Mouse (Mus musculus) heart, embryonic 14.5 days (tissue): ENCODE data around the gene Gm11020. TPM values are rescaled to one million over a fixed set of nuclear protein-coding genes. Genes with fewer than 3 reads are reported as not detected.
"Not testable (repeated sequence)": the region's sequence is repeated elsewhere in the genome, so short reads cannot be mapped to it uniquely, and the experiment has no call there.

Experiments used
- ATAC-seq: fragments of 200-750 bp; cut with Nextera tagmentation; 2 replicates; pipeline ENCODE4 v1.8.0; 2017; ENCODE audit warnings: low read depth, moderate TSS enrichment; ENCODE audit not compliant: insufficient number of reproducible peaks, insufficient read depth, low FRiP score
- H3K27ac ChIP-seq, 2 experiments: fragments of 200-500 bp in 1 of 2; fragments of 300-500 bp in 1 of 2; sonication (generic) in 1 of 2; replicated peaks in 1 of 2; 2 replicates each; pipeline ENCODE4 v1.5.1; 2012 to 2014; ENCODE audit warnings: low read depth in 2 of 2, low read length in 2 of 2, control low read depth in 1 of 2, mild to moderate bottlenecking in 1 of 2, mixed read lengths in 1 of 2; ENCODE audit not compliant: control insufficient read depth in 1 of 2, insufficient read depth in 1 of 2
- H3K27me3 ChIP-seq: fragments of 300-500 bp; sonication (generic); 2 replicates; pipeline ENCODE4 v1.6.1; 2014; ENCODE audit warnings: mild to moderate bottlenecking, low read length, control low read depth; ENCODE audit not compliant: control insufficient read depth, insufficient read depth
- H3K36me3 ChIP-seq: fragments of 300-500 bp; sonication (generic); 2 replicates; pipeline ENCODE4 v1.6.1; 2014; ENCODE audit warnings: mild to moderate bottlenecking, control low read depth, low read length, mixed read lengths; ENCODE audit not compliant: control insufficient read depth, insufficient read depth
- H3K4me1 ChIP-seq, 2 experiments: fragments of 200-500 bp in 1 of 2; fragments of 300-500 bp in 1 of 2; sonication (generic) in 1 of 2; 2 replicates each; pipeline ENCODE4 v1.6.1; 2012 to 2014; ENCODE audit warnings: low read length in 2 of 2, control low read depth in 1 of 2, mixed read lengths in 1 of 2; ENCODE audit not compliant: control insufficient read depth in 2 of 2, insufficient read depth in 2 of 2
- H3K4me2 ChIP-seq: fragments of 300-500 bp; sonication (generic); 2 replicates; pipeline ENCODE4 v1.6.1; 2014; ENCODE audit warnings: mild to moderate bottlenecking, low read length
- H3K4me3 ChIP-seq, 2 experiments: fragments of 200-500 bp in 1 of 2; fragments of 300-500 bp in 1 of 2; sonication (generic) in 1 of 2; 2 replicates each; pipeline ENCODE4 v1.5.1; 2012 to 2014; ENCODE audit warnings: low read length in 2 of 2, mild to moderate bottlenecking in 2 of 2, control low read depth in 1 of 2, low read depth in 1 of 2, moderate library complexity in 1 of 2; ENCODE audit not compliant: control insufficient read depth in 1 of 2, insufficient read depth in 1 of 2
- H3K9ac ChIP-seq: fragments of 300-500 bp; sonication (generic); 2 replicates; pipeline ENCODE4 v1.6.1; 2014; ENCODE audit warnings: mild to moderate bottlenecking, low read length
- H3K9me3 ChIP-seq: fragments of 300-500 bp; sonication (generic); 2 replicates; pipeline ENCODE4 v1.6.1; 2016; ENCODE audit warnings: low read length, control low read depth; ENCODE audit not compliant: control insufficient read depth
- WGBS: fragments of 180-500 bp; shearing (Covaris S2); extraction: QIAGEN DNeasy Blood & Tissue Kit; methylation state at CpG from one replicate; pipeline ENCODE4 v1.1.7; 2014; 5-methylcytosine and 5-hydroxymethylcytosine counted together
- polyA plus RNA-seq: library from polyadenylated mRNA; unstranded; fragments of >200 nt; fragmentation: Nextera tagmentation; extraction: Ambion mirVana; gene quantifications from 2 replicates; pipeline ENCODE4 v1.2.1, GENCODE M21; 2014

Gm11020 gene
- polyA plus RNA-seq, 1 experiment from 2014 or later = not detected

- H3K27me3 ChIP-seq, H3K9me3 ChIP-seq, H3K9ac ChIP-seq, H3K27ac ChIP-seq, ATAC-seq, H3K36me3 ChIP-seq, H3K4me3 ChIP-seq, H3K4me2 ChIP-seq, H3K4me1 ChIP-seq: not testable (repeated sequence)
- WGBS = 74% methylated on average over 3 of the region's 3 CpGs
Observed at GRCm38 (mm10) chr8:104312023-104312422, 9.3 kb upstream of the Gm11020 start.

- no peak overlapping the region for H3K4me3 ChIP-seq
- no peaks in the 10 kb centered on the region for H3K27me3 ChIP-seq
- no peak overlapping the region for H3K4me2 ChIP-seq
- H3K9ac ChIP-seq = no peak overlapping the region
- no peaks in the 10 kb centered on the region for H3K9me3 ChIP-seq
- no peak overlapping the region for H3K27ac ChIP-seq
- no peaks in the 10 kb centered on the region for H3K36me3 ChIP-seq
- H3K4me1 ChIP-seq = no peaks in the 10 kb centered on the region
- 40% methylated on average over 4 of the region's 4 CpGs for WGBS
- ATAC-seq = no peak
Observed at GRCm38 (mm10) chr8:104313311-104313710, 8.1 kb upstream of the Gm11020 start.

GRCm38 (mm10) chr8:104321930-104322329, 563 bp downstream of the Gm11020 start, which contains the start of gene Cmtm2b:
Gene Cmtm2b (plus strand): TSS chr8:104322230.
- H3K4me3 ChIP-seq, H3K9me3 ChIP-seq, H3K27ac ChIP-seq, ATAC-seq, H3K4me1 ChIP-seq, H3K4me2 ChIP-seq, H3K36me3 ChIP-seq, H3K9ac ChIP-seq, H3K27me3 ChIP-seq: not testable (repeated sequence)
- 79% methylated on average over 12 of the region's 12 CpGs for WGBS

- ATAC-seq = no peak
- no peak overlapping the region for H3K4me2 ChIP-seq
- no peaks in the 10 kb centered on the region for H3K27me3 ChIP-seq
- no peak overlapping the region for H3K4me3 ChIP-seq
- 39% methylated on average over 5 of the region's 5 CpGs for WGBS
- H3K9me3 ChIP-seq = no peaks in the 10 kb centered on the region
- H3K27ac ChIP-seq = no peak overlapping the region
- no peak overlapping the region for H3K9ac ChIP-seq
- no peaks in the 10 kb centered on the region for H3K4me1 ChIP-seq
- H3K36me3 ChIP-seq = no peaks in the 10 kb centered on the region
Observed at GRCm38 (mm10) chr8:104332665-104333631, 11.6 kb downstream of the Gm11020 start.

- H3K4me3 ChIP-seq = no peak overlapping the region
- H3K27ac ChIP-seq = no peak overlapping the region
- no peak overlapping the region for H3K9ac ChIP-seq
- no peaks in the 10 kb centered on the region for H3K9me3 ChIP-seq
- H3K4me1 ChIP-seq = no peaks in the 10 kb centered on the region
- H3K4me2 ChIP-seq = no peak overlapping the region
- 59% methylated on average over 5 of the region's 5 CpGs for WGBS
- no peak for ATAC-seq
- no peaks in the 10 kb centered on the region for H3K36me3 ChIP-seq
- H3K27me3 ChIP-seq = no peaks in the 10 kb centered on the region
Observed at GRCm38 (mm10) chr8:104333786-104334185, 12.4 kb downstream of the Gm11020 start.

- Histone ChIP-seq H3K9me3 (no peaks in the 10 kb centered on the region), H3K4me1 (peaks cover 0 to 1% of the 10 kb centered on the region in 2 experiments; a peak in 1 of 4 replicates), H3K4me3 (no peak overlapping the region), H3K36me3 (no peaks in the 10 kb centered on the region), H3K27ac (no peak overlapping the region), H3K4me2 (no peak overlapping the region), H3K9ac (no peak overlapping the region), H3K27me3 (no peaks in the 10 kb centered on the region)
- ATAC-seq = no peak
- WGBS = 83% methylated on average over 1 of the region's 1 CpGs
Observed at GRCm38 (mm10) chr8:104334196-104334595, 12.8 kb downstream of the Gm11020 start.

- peaks cover 8 to 17% of the 10 kb centered on the region in 2 experiments; a peak in 3 of 4 replicates for H3K4me1 ChIP-seq
- H3K9me3 ChIP-seq = no peaks in the 10 kb centered on the region
- H3K4me2 ChIP-seq = no peak overlapping the region
- no peak overlapping the region for H3K9ac ChIP-seq
- 69% methylated on average over 1 of the region's 1 CpGs for WGBS
- H3K27me3 ChIP-seq = no peaks in the 10 kb centered on the region
- H3K27ac ChIP-seq = no peak overlapping the region
- no peaks in the 10 kb centered on the region for H3K36me3 ChIP-seq
- no peak overlapping the region for H3K4me3 ChIP-seq
- no peak for ATAC-seq
Observed at GRCm38 (mm10) chr8:104336806-104337205, 15.4 kb downstream of the Gm11020 start.
